Mouse (Mus musculus): ENCODE results near the gene Dkkl1. TPM values are rescaled to one million over a fixed set of nuclear protein-coding genes. Genes with fewer than 3 reads are reported as not detected.
"Not testable (repeated sequence)": the region's sequence is repeated elsewhere in the genome, so short reads cannot be mapped to it uniquely, and the experiment has no call there.

Dkkl1 gene
- 6.2 and 10.5 TPM in 2 replicates for polyA plus RNA-seq (2015; fragmentation: Nextera tagmentation; extraction: Ambion mirVana)

GRCm38 (mm10) chr7:45211851-45212251, at the start of gene Dkkl1:
Dkkl1 (minus strand) TSS chr7:45212147.
- no peak for ATAC-seq
- Histone ChIP-seq H3K27me3 (ENCODE audit: control insufficient read depth, insufficient read depth, low read depth, low read length) (peaks cover 21% of the 10 kb centered on the region), H3K4me3 (ENCODE audit: low read depth, low read length) (peak within 1 kb of the TSS; percentile 20), H3K4me2 (ENCODE audit: low read length) (peak within 1 kb of the TSS; percentile 32), H3K9me3 (replicated peaks; ENCODE audit: control insufficient read depth, low read length, poor library complexity, severe bottlenecking) (no peaks in the 10 kb centered on the region), H3K4me1 (ENCODE audit: control insufficient read depth, insufficient read depth, low read length) (peaks cover 14% of the 10 kb centered on the region), H3K36me3 (ENCODE audit: control insufficient read depth, insufficient read depth, low read length) (no peaks in the 10 kb centered on the region), H3K9ac (ENCODE audit: low read depth, low read length) (no peak within 1 kb of the TSS), H3K27ac (ENCODE audit: low read length) (no peak within 1 kb of the TSS)
- WGBS: 6% methylated on average over 17 of the region's 17 CpGs

- ATAC-seq: no peak
- no peaks in the 10 kb centered on the region for H3K27me3 ChIP-seq (ENCODE audit: control insufficient read depth, insufficient read depth, low read depth, low read length)
- no peak overlapping the region for H3K9ac ChIP-seq (ENCODE audit: low read depth, low read length)
- H3K4me2 ChIP-seq (ENCODE audit: low read length): no peak overlapping the region
- H3K36me3 ChIP-seq (ENCODE audit: control insufficient read depth, insufficient read depth, low read length): no peaks in the 10 kb centered on the region
- H3K9me3 ChIP-seq (replicated peaks; ENCODE audit: control insufficient read depth, low read length, poor library complexity, severe bottlenecking): no peaks in the 10 kb centered on the region
- 88% methylated on average over 8 of the region's 8 CpGs for WGBS
- H3K4me1 ChIP-seq (ENCODE audit: control insufficient read depth, insufficient read depth, low read length): no peaks in the 10 kb centered on the region
- no peak overlapping the region for H3K4me3 ChIP-seq (ENCODE audit: low read depth, low read length)
- no peak overlapping the region for H3K27ac ChIP-seq (ENCODE audit: low read length)
Observed at GRCm38 (mm10) chr7:45259281-45259680, 47.3 kb upstream of the Dkkl1 start.

GRCm38 (mm10) chr7:45257063-45257840, 45.3 kb upstream of the Dkkl1 start:
- no peak overlapping the region for H3K9ac ChIP-seq (ENCODE audit: low read depth, low read length)
- no peaks in the 10 kb centered on the region for H3K36me3 ChIP-seq (ENCODE audit: control insufficient read depth, insufficient read depth, low read length)
- H3K27me3 ChIP-seq (ENCODE audit: control insufficient read depth, insufficient read depth, low read depth, low read length): no peaks in the 10 kb centered on the region
- no peaks in the 10 kb centered on the region for H3K4me1 ChIP-seq (ENCODE audit: control insufficient read depth, insufficient read depth, low read length)
- no peak overlapping the region for H3K4me2 ChIP-seq (ENCODE audit: low read length)
- H3K4me3 ChIP-seq (ENCODE audit: low read depth, low read length): no peak overlapping the region
- 55% methylated on average over 11 of the region's 11 CpGs for WGBS
- H3K9me3 ChIP-seq (replicated peaks; ENCODE audit: control insufficient read depth, low read length, poor library complexity, severe bottlenecking): no peaks in the 10 kb centered on the region
- no peak overlapping the region for H3K27ac ChIP-seq (ENCODE audit: low read length)
- no peak for ATAC-seq

GRCm38 (mm10) chr7:45255822-45256221, 43.9 kb upstream of the Dkkl1 start:
- ATAC-seq; H3K4me3 ChIP-seq (ENCODE audit: low read depth, low read length); H3K9me3 ChIP-seq (replicated peaks; ENCODE audit: control insufficient read depth, low read length, poor library complexity, severe bottlenecking); H3K4me1 ChIP-seq (ENCODE audit: control insufficient read depth, insufficient read depth, low read length); H3K4me2 ChIP-seq (ENCODE audit: low read length); H3K36me3 ChIP-seq (ENCODE audit: control insufficient read depth, insufficient read depth, low read length); H3K9ac ChIP-seq (ENCODE audit: low read depth, low read length); H3K27me3 ChIP-seq (ENCODE audit: control insufficient read depth, insufficient read depth, low read depth, low read length); H3K27ac ChIP-seq (ENCODE audit: low read length): not testable (repeated sequence)
- WGBS: 81% methylated on average over 5 of the region's 7 CpGs

- Histone ChIP-seq H3K27ac (ENCODE audit: low read length) (no peak overlapping the region), H3K4me1 (ENCODE audit: control insufficient read depth, insufficient read depth, low read length) (no peaks in the 10 kb centered on the region), H3K4me2 (ENCODE audit: low read length) (no peak overlapping the region), H3K9ac (ENCODE audit: low read depth, low read length) (no peak overlapping the region), H3K27me3 (ENCODE audit: control insufficient read depth, insufficient read depth, low read depth, low read length) (no peaks in the 10 kb centered on the region), H3K4me3 (ENCODE audit: low read depth, low read length) (no peak overlapping the region), H3K9me3 (replicated peaks; ENCODE audit: control insufficient read depth, low read length, poor library complexity, severe bottlenecking) (no peaks in the 10 kb centered on the region), H3K36me3 (ENCODE audit: control insufficient read depth, insufficient read depth, low read length) (no peaks in the 10 kb centered on the region)
- no peak for ATAC-seq
- 92% methylated on average over 8 of the region's 8 CpGs for WGBS
Observed at GRCm38 (mm10) chr7:45253806-45254205, 41.9 kb upstream of the Dkkl1 start.

GRCm38 (mm10) chr7:45247666-45248065, 35.7 kb upstream of the Dkkl1 start:
- WGBS: 42% methylated on average over 3 of the region's 3 CpGs
- H3K27ac ChIP-seq (ENCODE audit: low read length): no peak overlapping the region

GRCm38 (mm10) chr7:45241389-45241749, 29.4 kb upstream of the Dkkl1 start:
- ATAC-seq: no peak
- Histone ChIP-seq H3K27me3 (ENCODE audit: control insufficient read depth, insufficient read depth, low read depth, low read length) (peaks cover 18% of the 10 kb centered on the region), H3K4me3 (ENCODE audit: low read depth, low read length) (peak overlapping the region; percentile 46), H3K9ac (ENCODE audit: low read depth, low read length) (peak overlapping the region; percentile 68), H3K36me3 (ENCODE audit: control insufficient read depth, insufficient read depth, low read length) (no peaks in the 10 kb centered on the region), H3K9me3 (replicated peaks; ENCODE audit: control insufficient read depth, low read length, poor library complexity, severe bottlenecking) (no peaks in the 10 kb centered on the region), H3K4me1 (ENCODE audit: control insufficient read depth, insufficient read depth, low read length) (peaks cover 8% of the 10 kb centered on the region; the same call in 1 of the 2 replicates), H3K4me2 (ENCODE audit: low read length) (peak overlapping the region; percentile 87), H3K27ac (ENCODE audit: low read length) (no peak overlapping the region)
- 79% methylated on average over 6 of the region's 6 CpGs for WGBS

More at GRCm38 (mm10) chr7:45247666-45248065, 35.7 kb upstream of the Dkkl1 start:
- no peak overlapping the region for H3K9ac ChIP-seq (ENCODE audit: low read depth, low read length)
- no peak overlapping the region for H3K4me3 ChIP-seq (ENCODE audit: low read depth, low read length)
- H3K4me2 ChIP-seq (ENCODE audit: low read length): no peak overlapping the region
- no peaks in the 10 kb centered on the region for H3K4me1 ChIP-seq (ENCODE audit: control insufficient read depth, insufficient read depth, low read length)
- H3K9me3 ChIP-seq (replicated peaks; ENCODE audit: control insufficient read depth, low read length, poor library complexity, severe bottlenecking): no peaks in the 10 kb centered on the region
- no peaks in the 10 kb centered on the region for H3K36me3 ChIP-seq (ENCODE audit: control insufficient read depth, insufficient read depth, low read length)
- no peak for ATAC-seq
- no peaks in the 10 kb centered on the region for H3K27me3 ChIP-seq (ENCODE audit: control insufficient read depth, insufficient read depth, low read depth, low read length)

GRCm38 (mm10) chr7:45240633-45241388, 28.9 kb upstream of the Dkkl1 start, which contains the start of gene Slc6a16:
Slc6a16 (plus strand) TSS chr7:45241085.
- Histone ChIP-seq H3K9me3 (replicated peaks; ENCODE audit: control insufficient read depth, low read length, poor library complexity, severe bottlenecking) (no peaks in the 10 kb centered on the region), H3K9ac (ENCODE audit: low read depth, low read length) (peak within 1 kb of the TSS; percentile 68), H3K4me1 (ENCODE audit: control insufficient read depth, insufficient read depth, low read length) (peaks cover 8% of the 10 kb centered on the region; the same call in 1 of the 2 replicates), H3K4me3 (ENCODE audit: low read depth, low read length) (peak within 1 kb of the TSS; percentile 46), H3K4me2 (ENCODE audit: low read length) (peak within 1 kb of the TSS; percentile 87), H3K27me3 (ENCODE audit: control insufficient read depth, insufficient read depth, low read depth, low read length) (peaks cover 19% of the 10 kb centered on the region), H3K36me3 (ENCODE audit: control insufficient read depth, insufficient read depth, low read length) (no peaks in the 10 kb centered on the region), H3K27ac (ENCODE audit: low read length) (no peak within 1 kb of the TSS)
- WGBS: 9% methylated on average over 49 of the region's 53 CpGs
- ATAC-seq: peak; percentile 64

GRCm38 (mm10) chr7:45240109-45240508, 28.2 kb upstream of the Dkkl1 start:
- no peaks in the 10 kb centered on the region for H3K9me3 ChIP-seq (replicated peaks; ENCODE audit: control insufficient read depth, low read length, poor library complexity, severe bottlenecking)
- H3K4me1 ChIP-seq (ENCODE audit: control insufficient read depth, insufficient read depth, low read length): peaks cover 10% of the 10 kb centered on the region; the same call in 1 of the 2 replicates
- peak overlapping the region; percentile 87; the same call in 1 of the 2 replicates for H3K4me2 ChIP-seq (ENCODE audit: low read length)
- no peak overlapping the region for H3K4me3 ChIP-seq (ENCODE audit: low read depth, low read length)
- H3K36me3 ChIP-seq (ENCODE audit: control insufficient read depth, insufficient read depth, low read length): no peaks in the 10 kb centered on the region
- ATAC-seq: no peak
- H3K9ac ChIP-seq (ENCODE audit: low read depth, low read length): no peak overlapping the region
- 54% methylated on average over 7 of the region's 7 CpGs for WGBS
- no peak overlapping the region for H3K27ac ChIP-seq (ENCODE audit: low read length)
- peaks cover 20% of the 10 kb centered on the region for H3K27me3 ChIP-seq (ENCODE audit: control insufficient read depth, insufficient read depth, low read depth, low read length)

Measured in midbrain, embryonic 16.5 days (tissue).